Mouse (Mus musculus) T-helper 2 cell (primary cell): ENCODE data around the gene Atp6v0e.

ENCODE experiments used
- in situ Hi-C: fragments of 300-600 bp; cut with MboI, MseI; formaldehyde crosslinking; loops from one replicate; pipeline ENCODE4 v1.15.1; 2025; ENCODE audit warnings: high pct_unique_total_duplicates

The Atp6v0e gene

DNA sequence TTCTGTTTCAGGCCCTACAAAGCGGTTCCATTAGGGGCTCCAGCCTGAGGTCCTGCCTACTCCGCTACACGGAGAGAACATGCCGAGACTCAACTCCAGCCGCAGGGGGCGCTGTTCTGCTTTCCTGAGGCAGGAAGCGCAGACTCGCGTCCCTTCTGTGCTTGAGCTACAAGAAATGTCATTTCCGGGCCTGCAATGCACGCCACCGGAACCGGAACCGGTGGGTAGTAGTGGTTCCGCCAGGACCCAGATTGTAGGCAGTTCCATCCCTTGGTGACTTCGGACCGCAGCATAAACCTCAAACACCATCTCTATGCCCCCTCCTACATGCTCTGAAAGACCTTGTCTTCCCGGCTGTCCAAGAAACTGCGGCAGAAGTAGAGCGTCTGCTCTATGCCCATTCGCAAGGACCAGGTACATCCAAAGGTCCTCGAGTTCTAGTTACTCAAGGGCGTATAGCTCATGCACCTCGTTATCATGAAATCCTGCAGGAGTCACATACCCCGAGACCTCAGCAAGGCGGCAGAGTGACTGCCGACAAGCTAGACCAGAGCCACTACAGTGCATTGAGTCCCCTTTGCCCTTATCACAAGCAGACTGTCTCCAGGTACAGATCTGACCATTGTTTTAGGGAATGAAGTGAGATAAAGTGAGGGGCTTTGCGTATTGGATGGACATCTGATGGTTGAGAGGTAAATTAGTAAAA lies at the start of gene Atp6v0e:
Gene Atp6v0e (plus strand): TSS at position 254 of the 706 bp plus-strand sequence.
- in situ Hi-C loops, result no loop called here

DNA sequence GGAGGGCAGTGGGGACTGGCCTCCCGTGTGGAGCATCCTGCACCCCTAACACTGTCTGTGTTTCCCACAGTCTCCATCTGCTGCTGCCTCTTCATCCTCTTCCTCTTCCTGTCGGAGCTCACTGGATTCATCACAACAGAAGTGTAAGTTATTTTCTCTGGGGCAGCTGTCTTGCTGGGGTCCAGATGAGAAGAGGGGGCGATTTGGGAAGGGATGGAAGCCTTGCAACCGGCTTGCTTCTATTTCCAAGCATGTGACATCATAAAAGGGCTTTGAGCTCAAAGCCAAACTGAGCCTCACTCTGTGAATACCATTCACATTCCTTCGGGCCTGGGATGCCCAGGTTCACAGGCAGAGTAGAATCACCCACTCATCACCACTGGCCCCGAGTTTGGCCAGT lies 48.7 kb upstream of the Atp6v0e start:
- in situ Hi-C loops, result no loop called here

DNA sequence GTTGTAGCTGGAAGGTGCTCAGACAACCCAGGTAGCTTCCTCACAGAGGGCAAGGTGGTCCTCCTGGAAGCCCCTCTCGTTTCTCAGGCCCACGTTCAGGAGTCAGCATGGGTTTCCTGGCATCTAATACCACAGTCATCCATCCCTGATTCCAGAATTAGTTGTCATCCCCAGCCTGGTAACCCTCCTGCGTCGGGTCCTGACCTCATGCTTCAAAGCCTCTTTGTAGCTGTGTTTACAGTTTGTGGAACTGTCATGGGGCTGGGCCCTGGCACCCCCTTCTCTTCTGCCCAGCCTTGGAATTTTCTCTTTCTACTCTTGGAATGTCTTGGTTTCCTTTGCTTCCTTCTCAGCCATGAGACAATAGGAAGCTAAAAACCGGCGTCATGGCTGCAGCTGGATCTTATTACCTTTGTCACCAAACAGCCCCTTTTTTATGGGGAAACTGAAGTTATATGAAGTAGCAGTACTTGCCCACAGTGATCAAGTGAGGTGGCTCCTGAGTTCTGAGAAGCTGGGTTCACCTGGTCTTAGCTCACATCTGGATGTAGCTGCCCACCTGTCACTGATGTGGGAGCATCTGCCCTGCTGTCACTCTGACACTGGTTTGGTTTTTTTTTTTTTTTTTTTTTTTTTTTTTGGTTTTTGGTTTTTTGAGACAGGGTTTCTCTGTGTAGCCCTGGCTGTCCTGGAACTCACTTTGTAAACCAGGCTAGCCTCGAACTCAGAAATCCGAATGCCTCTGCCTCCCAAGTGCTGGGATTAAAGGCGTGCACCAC lies 48.1 kb upstream of the Atp6v0e start:
- in situ Hi-C loops, result no loop called here

DNA sequence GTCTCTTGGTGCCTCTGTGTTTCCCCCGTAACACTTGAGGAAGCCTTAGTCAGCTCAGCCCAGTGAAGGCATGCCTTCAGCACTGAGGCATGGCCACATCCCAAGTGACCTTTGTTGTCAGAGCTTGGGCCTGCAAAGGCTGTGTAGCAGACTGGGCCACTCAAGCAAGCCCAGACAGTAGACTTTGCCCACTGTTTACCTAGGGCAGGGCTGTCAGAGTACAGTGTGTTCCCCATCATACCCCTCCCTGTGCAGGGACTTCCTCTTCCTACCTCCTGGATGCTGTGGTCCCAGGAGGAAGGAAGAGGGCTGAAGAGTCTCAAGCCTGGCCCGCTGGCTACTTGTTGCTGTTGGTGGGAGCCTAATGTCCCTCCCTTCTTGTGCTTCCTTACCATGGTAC lies 46.3 kb upstream of the Atp6v0e start:
- in situ Hi-C loops, result no loop called here

DNA sequence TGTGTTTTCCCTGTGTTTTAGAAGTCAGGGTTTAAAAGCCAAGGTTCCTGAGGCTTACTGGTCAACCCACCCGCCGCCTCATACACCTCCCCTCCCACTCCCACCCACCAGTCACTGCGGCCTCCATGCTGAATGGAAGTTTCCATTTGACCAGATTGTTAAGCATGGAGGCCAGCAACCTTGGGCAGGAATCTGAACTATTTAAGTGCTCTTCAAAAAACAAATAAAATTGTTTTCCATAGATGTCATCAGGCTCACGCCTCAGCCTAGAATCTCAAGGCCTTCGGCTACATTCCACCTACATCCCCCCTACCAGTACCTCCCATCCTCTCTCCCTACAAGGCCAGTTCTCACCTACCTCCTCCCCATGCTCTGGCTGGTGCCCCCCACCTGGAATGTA lies 44.5 kb upstream of the Atp6v0e start:
- in situ Hi-C loops, result no loop called here

DNA sequence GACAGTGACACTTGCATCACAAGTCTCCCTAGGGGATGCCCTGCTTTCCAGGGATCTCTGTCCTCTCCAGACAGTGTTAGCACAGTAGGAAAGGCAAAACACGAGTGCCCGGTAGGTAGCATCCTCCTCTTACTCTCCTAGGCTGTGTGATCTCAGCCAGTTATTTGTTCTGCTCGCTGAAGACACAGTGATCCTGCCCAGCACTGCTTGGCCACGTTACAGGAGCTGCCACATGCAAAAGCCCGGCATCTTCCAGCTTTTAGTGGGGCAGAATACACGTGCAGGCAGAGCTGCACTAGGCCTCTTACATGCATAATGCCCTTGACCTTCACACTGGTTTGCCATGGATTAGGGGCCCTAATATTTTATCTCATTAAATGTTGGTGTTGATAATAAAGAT lies 43.5 kb upstream of the Atp6v0e start:
- in situ Hi-C loops, result no loop called here

DNA sequence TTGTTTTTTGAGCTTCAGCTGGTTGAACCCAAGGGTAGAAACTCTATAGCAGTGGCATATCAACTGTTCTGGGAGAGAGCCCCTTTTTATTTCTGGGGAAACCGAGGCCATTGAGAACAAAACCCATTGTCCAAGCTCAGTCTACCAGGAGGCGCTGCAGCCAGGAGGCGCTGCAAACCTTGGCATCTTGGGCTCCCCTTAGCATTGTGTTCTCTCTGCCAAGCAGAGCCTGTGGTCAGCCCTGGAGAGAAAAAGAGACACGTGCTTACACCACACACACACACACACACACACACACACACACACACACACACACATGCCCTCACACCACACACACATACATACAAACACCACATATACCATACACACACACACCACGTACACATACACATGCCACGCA lies 42.7 kb upstream of the Atp6v0e start:
- in situ Hi-C loops, result loop anchor here (5.0 kb wide), 1 partner anchor 43 kb away; no protein-coding TSS in a partner anchor

DNA sequence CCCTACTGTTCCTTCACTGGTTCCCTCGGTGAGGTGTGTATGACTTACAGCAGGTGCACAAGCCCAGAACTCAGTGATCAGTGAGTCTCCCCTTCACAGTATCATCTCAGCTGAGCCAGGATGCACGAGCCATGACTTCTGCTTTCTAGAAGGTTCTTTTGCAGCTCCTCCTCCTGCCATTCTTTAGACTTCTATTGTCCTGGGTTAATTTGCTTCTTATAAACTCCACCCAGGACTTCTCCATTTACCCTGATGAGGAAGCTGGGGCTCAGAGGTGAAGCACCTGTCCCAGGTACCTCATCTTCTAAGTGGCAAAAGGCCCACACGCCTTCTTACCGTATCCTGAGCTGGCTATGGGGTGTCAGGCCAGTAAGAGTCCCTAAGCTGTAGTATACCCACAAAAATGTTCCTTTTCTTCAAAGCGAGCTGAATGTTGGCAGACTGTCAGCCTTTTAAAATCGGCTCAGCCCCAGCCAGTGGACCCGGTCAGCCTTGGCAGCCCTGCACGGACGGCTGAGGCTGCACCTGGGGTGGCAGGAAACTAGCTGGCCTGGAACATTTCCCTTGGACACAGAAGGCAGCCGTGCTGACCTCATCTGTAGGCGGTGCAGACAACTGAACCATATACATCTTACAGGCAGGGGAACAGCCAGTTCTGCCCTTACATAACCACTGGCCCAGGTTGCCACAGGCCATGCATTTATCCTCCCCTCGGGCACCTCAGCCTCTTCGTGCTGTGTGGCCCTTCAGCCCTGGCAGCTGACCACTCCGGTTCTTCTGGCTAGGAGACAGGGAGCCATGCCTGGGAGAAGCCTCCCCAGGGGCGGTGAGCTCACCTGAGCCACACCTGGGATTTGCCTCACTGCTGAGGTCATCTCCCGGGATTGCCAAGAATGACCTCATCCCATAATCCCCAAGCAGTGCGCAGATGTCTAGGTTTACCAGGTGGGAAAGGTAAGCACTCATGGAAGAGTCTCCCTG lies 42.0 kb upstream of the Atp6v0e start:
- in situ Hi-C loops, result loop anchor here (5.0 kb wide), 1 partner anchor 44 kb away; no protein-coding TSS in a partner anchor

DNA sequence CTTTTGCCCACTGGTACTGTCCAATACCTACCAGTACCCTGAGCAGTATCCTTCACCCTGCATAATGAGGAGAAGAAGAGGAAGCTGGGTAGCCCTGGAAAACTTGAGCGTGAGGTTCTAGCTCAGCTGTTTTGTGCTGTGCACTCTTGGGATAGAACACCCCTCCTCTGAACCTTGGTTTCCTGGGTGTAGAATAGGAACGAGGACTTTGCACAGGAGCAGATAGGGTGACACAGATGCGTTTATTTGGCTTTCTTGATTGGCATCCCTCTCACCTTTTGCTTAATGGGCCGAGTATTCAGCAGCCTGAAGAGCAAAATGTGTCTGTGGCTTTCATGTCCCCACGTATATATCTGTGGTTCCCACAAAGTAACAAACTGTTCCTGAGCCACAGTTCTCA lies 41.1 kb upstream of the Atp6v0e start:
- in situ Hi-C loops, result loop anchor here (5.0 kb wide), 1 partner anchor 45 kb away; no protein-coding TSS in a partner anchor

DNA sequence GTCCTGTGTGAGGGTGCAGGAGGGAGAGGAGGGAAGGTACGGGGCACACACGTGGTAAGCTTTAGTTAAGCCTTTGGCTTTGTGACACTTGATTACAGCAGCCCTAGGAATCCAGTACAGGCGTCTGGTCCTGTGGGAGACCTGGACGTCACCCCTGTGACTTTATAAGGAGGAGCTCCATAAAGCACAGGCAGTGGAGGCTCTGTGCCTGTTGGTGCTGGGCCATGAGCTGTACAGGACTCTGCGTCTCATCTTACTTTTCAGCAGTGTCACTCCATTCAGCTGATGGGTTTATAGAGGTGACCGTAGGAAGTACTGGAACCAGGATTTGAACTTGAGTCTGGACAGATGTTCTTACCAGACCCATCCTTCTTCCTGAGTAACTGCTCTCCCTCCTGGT lies 39.0 kb upstream of the Atp6v0e start:
- in situ Hi-C loops, result loop anchor here (5.0 kb wide), 1 partner anchor 47 kb away; no protein-coding TSS in a partner anchor

DNA sequence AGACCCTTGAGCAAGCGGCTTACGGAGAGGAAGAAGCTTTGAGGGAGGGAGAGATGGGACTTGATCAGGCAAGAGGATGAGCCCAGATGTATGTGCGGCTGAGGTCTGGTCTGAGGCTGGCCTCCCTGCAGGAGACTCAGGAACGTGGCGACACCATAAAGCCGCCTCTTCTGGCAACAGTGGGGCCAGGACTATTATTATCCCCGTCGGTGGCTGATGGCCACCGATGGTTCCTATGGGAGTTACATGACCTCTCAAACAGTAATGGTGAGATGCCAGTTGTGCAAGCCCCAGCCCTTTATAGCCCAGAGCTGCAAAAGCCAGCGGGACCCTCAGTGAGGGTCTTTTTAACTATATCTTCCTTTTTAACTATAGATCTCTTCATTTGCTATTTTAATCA lies 38.0 kb upstream of the Atp6v0e start:
- in situ Hi-C loops, result loop anchor here (5.0 kb wide), 1 partner anchor 48 kb away; no protein-coding TSS in a partner anchor

DNA sequence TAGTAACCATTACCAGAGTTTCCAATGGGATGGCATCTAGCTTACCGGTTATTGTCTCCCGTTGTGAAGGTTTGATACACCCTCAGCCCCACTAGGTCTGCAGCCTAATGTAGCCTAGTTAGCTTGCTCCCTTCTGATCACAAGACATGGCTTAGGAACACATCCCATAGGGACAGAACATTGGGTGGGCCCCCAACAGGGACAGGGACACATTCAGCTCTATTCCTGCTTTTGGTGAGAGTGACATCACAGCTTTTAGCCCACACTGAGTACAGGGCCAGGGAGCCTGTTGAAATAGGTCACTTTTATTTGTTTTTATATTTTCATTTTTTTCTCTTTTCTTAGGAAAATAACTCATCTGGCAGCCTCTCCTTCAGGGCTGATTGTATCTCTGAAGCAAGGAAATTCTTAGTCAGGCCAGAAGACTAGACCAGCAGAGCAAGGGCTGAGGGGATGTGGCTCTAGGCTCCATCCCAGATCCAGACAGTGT lies 37.5 kb upstream of the Atp6v0e start:
- in situ Hi-C loops, result no loop called here

DNA sequence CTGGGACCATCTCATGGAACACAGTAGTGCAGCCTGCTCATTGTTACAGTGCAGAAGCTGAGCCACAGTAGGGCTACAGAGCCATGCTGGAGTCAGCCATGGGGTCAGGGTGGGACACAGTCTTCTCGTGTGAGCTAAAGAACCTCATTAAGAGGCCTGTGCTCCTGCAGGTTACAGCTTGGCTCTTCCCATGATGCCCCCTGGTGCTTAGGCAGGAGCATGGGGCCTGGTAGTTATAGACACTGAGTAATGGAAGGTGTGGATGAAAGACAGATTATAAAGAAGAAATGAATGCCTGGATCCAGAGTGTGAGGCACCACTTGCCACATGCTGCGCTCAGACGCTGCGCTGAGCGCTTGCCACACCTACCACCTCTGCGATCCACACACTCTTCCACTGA lies 34.6 kb upstream of the Atp6v0e start:
- in situ Hi-C loops, result no loop called here

DNA sequence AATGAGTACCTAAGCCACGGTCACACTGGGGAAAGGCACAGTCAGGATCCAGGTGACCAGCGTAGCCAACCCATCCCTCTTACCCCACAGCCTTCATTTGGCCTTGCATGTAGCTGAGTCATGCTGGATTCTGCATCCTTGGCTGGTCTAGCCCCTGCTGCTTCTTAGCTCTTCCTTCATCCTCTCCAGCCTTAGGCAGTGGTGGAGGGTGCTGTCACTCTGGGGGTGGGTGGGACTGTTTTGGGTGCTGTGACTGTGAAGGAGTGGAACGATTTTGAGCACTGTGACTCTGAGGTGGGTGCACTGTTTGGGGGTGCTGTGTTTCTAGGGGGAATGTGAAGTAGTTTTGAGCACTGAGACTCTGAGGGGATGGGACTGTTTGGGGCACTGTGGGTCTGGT lies 34.1 kb upstream of the Atp6v0e start:
- in situ Hi-C loops, result no loop called here

DNA sequence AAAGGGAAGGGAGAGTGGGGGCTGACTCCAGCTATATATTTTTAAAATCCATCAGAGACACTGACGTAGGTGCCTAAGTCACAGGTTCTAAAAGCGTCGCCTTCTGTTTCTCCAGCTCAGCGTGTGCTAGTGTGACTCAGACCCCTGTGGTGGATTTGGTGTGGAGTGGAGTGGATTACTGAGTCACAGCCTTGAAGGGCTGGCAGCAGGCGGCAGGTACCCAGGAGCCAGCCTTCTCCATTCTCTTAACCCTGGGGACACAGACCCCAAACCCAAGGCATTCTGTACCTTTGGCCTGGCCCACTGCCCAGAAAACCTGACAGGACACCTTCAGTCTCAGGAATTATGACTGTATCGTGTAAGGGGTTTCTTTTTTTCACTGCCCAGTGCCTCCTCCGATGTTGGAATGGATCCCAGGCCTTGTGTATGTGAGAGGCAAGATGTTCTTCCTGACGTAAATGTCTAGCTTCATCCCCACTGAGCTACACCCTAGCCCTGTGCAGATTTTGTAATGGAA lies 31.2 kb upstream of the Atp6v0e start:
- in situ Hi-C loops, result no loop called here

DNA sequence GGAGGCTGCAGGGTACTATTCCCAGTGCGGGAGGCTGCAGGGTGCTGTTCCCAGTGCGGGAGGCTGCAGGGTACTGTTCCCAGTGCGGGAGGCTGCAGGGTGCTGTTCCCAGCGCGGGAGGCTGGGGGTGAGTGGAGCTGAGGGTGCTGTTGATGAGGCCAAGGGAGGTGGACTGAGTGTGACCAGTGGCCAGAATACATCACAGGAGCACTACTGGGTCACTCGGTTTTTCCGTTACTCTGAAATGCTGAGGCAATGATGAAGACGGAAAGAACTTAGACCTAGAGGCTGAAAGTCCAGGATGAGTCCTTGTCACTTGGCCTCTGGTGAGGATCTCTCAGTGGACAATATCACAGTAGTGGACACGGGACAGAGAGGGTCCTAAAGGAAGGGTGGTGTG lies 29.8 kb upstream of the Atp6v0e start:
- in situ Hi-C loops, result no loop called here

DNA sequence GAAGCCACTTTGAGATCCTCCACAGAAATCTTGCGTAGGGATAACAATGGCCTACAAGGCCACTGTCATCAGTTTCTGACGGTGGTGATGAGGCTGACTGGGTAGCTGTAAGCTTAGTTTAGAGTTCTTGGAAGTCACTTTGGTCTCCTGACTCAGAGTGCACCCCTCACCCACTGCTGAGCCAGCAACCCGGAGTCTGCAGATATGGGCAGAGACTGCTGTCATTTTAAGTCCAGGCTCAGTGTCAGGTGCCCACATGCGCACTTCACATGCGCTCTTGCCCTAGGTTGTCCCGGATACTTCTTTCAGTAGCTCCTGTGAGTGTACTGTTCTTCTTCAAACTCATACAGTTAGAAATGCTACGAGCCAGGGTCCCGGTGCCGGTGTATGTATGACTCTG lies 29.1 kb upstream of the Atp6v0e start:
- in situ Hi-C loops, result no loop called here

DNA sequence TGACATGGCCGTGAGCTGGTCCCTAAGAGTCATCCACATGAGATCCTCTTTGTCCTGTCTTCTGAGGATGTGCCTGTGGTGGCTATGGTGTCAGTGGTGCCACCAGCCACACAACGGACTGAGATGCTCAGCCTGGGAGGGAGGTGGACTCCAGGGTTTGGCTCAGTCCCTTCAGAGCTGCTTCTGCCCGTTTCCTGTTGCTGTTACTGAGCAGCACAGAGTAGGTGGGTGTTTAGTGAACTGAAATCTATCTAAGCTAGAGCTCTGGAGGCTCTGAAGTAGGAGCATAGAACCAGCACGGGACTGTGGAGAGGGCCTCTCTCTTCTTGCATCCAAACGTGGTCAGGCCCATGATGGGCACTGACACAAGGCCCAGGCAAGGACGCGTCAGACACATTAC lies 28.5 kb upstream of the Atp6v0e start:
- in situ Hi-C loops, result no loop called here

DNA sequence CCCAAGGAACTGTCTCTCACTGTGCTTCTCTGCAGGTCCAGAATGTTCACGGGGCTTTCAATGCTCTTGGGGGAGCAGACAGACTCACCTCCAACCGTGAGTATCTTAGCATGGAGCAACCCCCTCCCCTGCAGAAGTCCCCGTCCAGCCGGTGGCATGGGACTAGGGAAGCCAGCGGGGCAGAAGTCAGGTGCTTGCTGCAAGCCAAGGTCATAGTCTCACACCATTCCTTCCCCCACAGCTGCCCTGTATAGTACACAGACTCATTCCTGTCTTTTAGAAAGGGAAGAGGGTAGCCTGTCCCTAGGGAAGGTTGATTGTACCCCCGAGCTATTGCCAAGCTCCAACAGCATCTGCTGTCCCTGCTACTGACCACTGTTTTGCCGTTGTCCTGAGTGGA lies 27.1 kb upstream of the Atp6v0e start:
- in situ Hi-C loops, result loop anchor here (5.0 kb wide), 2 partner anchors 169 to 319 kb away; no protein-coding TSS in a partner anchor

DNA sequence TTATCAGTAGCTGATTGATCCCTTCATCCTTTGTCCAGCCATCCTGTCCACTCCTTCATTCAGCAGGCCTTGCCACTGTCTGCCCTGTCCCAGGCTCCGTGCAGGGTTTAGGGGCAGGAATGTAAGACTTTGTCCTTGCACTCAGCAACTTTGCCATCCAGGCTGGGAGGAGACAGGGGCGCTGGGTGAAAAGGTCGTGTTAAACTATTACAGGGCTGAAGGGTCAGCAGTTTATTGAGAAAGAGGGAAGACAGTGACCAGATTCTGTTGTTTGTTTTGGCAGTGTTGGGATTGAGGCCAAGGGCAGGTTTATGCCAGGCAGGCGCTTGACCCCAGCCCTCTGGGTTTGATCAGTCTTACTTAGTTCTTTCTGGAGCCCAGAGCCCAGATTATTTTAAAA lies 25.2 kb upstream of the Atp6v0e start:
- in situ Hi-C loops, result loop anchor here (5.0 kb wide), 2 partner anchors 171 to 321 kb away; no protein-coding TSS in a partner anchor

DNA sequence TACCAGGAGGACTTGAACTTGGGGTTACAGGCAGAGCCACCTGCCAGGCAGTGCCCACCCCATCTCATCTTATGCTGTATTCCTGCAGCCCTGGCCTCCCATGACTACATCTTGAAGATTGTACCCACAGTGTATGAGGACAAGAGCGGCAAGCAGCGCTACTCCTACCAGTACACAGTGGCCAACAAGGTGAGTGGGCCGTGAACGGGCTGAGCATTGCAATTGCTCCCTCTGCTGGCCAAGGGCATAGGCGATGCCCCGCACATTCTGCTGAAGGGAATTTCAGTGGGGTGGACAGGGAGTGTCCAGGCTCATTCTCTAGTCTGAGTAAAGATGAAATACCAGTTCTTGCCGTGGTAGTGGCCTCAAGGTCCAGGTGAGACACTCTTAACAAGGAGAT lies 24.4 kb upstream of the Atp6v0e start:
- in situ Hi-C loops, result loop anchor here (5.0 kb wide), 2 partner anchors 171 to 321 kb away; no protein-coding TSS in a partner anchor
